Mouse (Mus musculus) lung, adult 2 months (tissue): Measurements from ENCODE around the gene Nosip. TPM values are rescaled to one million over a fixed set of nuclear protein-coding genes. Genes with fewer than 3 reads are reported as not detected.
A peak's percentile ranks its signal among the peaks of the same experiment; 100 is the strongest.

Experiments
- DNase-seq: peaks from one replicate; pipeline ENCODE4 v3.0.0; 2022
- H3K4me1 ChIP-seq: fragments of 200-500 bp; 2 replicates; pipeline ENCODE4 v1.6.1; 2011; ENCODE audit warnings: low read length; ENCODE audit not compliant: control insufficient read depth, insufficient read depth
- H3K4me3 ChIP-seq: fragments of 200-500 bp; replicated peaks from 2 replicates; pipeline ENCODE3; 2011; ENCODE audit warnings: low read depth, mild to moderate bottlenecking, control low read depth, low read length; ENCODE audit errors: extremely low read depth
- CTCF ChIP-seq: fragments of 200-500 bp; IDR thresholded peaks from 2 replicates; pipeline ENCODE4 v1.5.1; 2011; ENCODE audit warnings: mild to moderate bottlenecking, low read length, control low read depth; ENCODE audit not compliant: insufficient read depth
- POLR2A ChIP-seq: fragments of 200-500 bp; IDR thresholded peaks from 2 replicates; pipeline ENCODE4 v1.6.1; 2011; ENCODE audit warnings: low read depth, mild to moderate bottlenecking, control low read depth, low read length, borderline replicate concordance; ENCODE audit errors: extremely low read depth
- WGBS: fragments of 180-500 bp; shearing (Covaris S2); methylation state at CpG from one replicate; pipeline ENCODE4 v1.1.7; 2018; 5-methylcytosine and 5-hydroxymethylcytosine counted together
- polyA plus RNA-seq: library from polyadenylated mRNA; depleted of rRNA; stranded (reverse); fragments of >200 nt; gene quantifications from 2 replicates; pipeline ENCODE4 v1.2.3, GENCODE M21; 2012

Nosip gene
- polyA plus RNA-seq, 1 experiment: 102 TPM

DNA sequence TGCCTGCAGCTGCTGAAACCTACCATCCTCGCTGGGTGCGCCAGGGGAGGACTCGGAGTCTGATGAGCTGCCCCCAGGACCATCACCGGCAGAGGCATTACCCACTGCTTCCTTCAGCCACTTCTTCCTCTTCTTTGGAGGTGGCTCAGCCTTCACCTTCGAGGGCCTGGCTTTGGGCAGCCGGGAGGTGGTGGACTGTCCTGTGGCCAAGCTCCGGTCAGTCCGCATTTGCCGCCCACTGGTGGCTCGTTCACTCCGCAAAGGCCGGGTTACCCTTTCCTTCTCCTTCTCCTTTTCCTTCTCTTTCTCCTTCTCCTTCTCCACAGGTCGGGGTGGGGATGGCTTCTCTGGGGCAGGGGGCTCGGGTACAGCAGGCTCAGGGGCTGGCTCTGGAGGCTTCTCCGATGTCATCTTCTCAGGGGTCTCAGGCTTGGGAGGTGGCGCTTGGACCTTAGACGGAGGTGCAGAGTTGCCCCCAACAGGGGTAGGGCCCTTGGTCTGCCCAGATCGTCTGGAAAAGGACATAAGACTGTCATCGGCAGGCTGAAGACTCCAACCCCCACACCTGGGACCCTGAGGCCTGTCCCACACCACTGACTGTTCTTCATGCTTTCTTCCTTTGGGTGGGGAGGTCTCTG, 28.4 kb upstream of the Nosip start:
- no peak overlapping the region for H3K4me3 ChIP-seq
- DNase-seq: no peak
- no peaks in the 10 kb centered on the region for H3K4me1 ChIP-seq
- no peak for TF ChIP-seq POLR2A
- TF ChIP-seq CTCF: no peak
- WGBS: 93% methylated on average over 19 of the region's 19 CpGs

DNA sequence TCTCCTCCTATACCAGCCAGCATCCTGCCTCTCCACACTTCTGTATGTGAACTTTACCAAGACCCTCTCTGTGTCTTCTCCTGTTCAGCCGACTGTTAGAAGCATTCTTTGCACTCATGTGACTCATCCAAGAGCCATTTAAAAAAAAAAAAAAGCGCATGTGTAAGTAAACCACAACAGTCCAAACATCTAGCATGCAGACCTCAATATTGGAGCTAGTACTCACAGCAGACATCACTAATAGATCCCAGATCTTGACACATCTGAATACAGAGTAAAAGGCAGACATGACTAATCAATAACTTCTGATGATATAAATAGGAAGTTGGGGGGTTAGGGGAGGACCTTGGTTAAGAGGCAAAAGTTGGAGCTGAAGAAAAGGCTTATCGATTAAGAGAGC, 26.6 kb upstream of the Nosip start:
- WGBS: 75% methylated on average over 3 of the region's 3 CpGs
- no peak for DNase-seq
- no peaks in the 10 kb centered on the region for H3K4me1 ChIP-seq
- H3K4me3 ChIP-seq: no peak overlapping the region
- TF ChIP-seq POLR2A (no peak), CTCF (no peak)

DNA sequence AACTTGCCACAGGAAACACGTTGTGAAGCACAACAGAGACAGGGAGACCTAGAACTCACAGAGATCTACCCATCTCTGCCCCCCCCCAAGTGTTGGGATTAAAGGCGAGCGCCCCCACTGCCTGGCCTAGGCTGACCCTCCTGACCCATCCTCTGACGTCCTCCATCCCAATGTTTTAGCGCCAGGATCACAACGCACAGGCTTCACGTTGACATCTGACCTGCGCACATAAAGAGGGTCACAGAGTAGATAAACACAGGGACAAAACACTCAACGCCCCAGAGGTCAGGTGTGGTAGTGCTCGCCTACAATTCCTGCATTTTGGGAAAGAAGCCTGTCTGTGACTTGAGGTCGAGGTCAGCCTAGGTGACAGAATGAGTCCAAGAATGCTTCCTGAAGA, 25.5 kb upstream of the Nosip start:
- TF ChIP-seq POLR2A: no peak
- DNase-seq: no peak
- H3K4me1 ChIP-seq: no peaks in the 10 kb centered on the region
- no peak overlapping the region for H3K4me3 ChIP-seq
- 82% methylated on average over 11 of the region's 11 CpGs for WGBS

- WGBS: 60% methylated on average over 7 of the region's 7 CpGs
- Histone ChIP-seq H3K4me3 (no peak overlapping the region), H3K4me1 (no peaks in the 10 kb centered on the region)
- TF ChIP-seq POLR2A (no peak), CTCF (peak; percentile 85)
- peak; percentile 62 for DNase-seq
These were observed 24.4 kb upstream of the Nosip start for GRCm38 (mm10) chr7:45037720-45038361.

- no peak for TF ChIP-seq POLR2A
- no peak for TF ChIP-seq CTCF
- H3K4me3 ChIP-seq: no peak overlapping the region
- no peaks in the 10 kb centered on the region for H3K4me1 ChIP-seq
- no peak for DNase-seq
- WGBS: 93% methylated on average over 9 of the region's 9 CpGs
These were observed 23.8 kb upstream of the Nosip start for GRCm38 (mm10) chr7:45038411-45038810.

- Histone ChIP-seq H3K4me3 (no peak overlapping the region), H3K4me1 (no peaks in the 10 kb centered on the region)
- TF ChIP-seq CTCF: no peak
- TF ChIP-seq POLR2A: no peak
- 93% methylated on average over 9 of the region's 9 CpGs for WGBS
- DNase-seq: no peak
These were observed 21.4 kb upstream of the Nosip start for GRCm38 (mm10) chr7:45040851-45041250.

DNA sequence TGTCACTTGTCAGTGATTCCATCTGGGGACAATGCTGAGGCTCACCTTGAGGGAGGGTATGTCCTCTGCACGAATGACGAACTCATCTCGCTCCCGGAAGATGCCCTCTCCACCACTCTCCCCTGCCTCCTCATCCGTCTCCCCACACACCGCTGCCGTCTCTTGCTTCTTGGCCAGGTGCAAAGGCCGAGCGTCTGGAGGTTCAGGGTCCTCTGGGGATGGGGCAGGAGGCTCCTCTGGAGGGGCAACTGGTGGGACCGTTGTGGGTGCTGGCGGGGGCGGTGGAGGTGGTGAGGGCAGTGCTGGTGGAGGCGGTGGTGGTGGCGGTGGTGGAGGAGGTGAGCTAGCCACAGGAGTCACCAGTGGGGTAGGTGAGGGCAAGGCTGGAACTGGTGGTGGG, 18.9 kb upstream of the Nosip start:
- Histone ChIP-seq H3K4me3 (no peak overlapping the region), H3K4me1 (no peaks in the 10 kb centered on the region)
- DNase-seq: no peak
- TF ChIP-seq CTCF (no peak), POLR2A (no peak)
- 89% methylated on average over 12 of the region's 14 CpGs for WGBS

GRCm38 (mm10) chr7:45045741-45046140, 16.5 kb upstream of the Nosip start:
- Histone ChIP-seq H3K4me3 (no peak overlapping the region), H3K4me1 (no peaks in the 10 kb centered on the region)
- WGBS: 92% methylated on average over 22 of the region's 22 CpGs
- TF ChIP-seq CTCF (no peak), POLR2A (no peak)
- no peak for DNase-seq

DNA sequence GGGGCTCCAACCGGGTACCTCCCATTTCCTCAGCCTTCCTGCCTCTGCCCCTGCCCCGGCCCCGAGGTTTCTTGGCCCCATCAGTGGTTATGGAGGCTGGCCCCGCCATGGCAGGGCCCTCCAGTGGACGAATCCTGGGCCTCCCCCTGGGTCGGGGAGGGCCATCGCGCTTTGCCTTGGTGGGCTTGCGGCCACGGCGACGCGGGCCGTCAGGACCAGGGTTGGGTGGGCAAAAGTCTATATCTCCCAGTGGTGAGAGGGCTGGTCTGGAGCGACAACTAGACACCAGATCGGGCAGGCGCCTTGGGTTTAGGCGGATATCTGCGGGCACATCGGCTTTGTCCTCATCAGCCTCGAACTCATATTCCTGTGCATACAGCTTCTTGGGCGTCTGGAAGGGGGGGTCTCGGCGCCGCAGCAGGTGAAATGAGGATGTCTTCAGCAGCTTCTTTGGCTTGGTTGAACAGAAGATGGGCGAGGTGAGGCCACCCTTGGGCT, 15.3 kb upstream of the Nosip start:
- 91% methylated on average over 26 of the region's 26 CpGs for WGBS
- Histone ChIP-seq H3K4me1 (peaks cover 7% of the 10 kb centered on the region), H3K4me3 (no peak overlapping the region)
- DNase-seq: no peak
- TF ChIP-seq CTCF (no peak), POLR2A (no peak)

- peaks cover 8% of the 10 kb centered on the region for H3K4me1 ChIP-seq
- no peak for DNase-seq
- no peak overlapping the region for H3K4me3 ChIP-seq
- no peak for TF ChIP-seq CTCF
- TF ChIP-seq POLR2A: no peak
- 96% methylated on average over 14 of the region's 14 CpGs for WGBS
These were observed 14.7 kb upstream of the Nosip start for GRCm38 (mm10) chr7:45047491-45047890.
